Mouse (Mus musculus) heart, postnatal 0 days (tissue): Measurements from ENCODE around the gene Kpna7. TPM values are rescaled to one million over a fixed set of nuclear protein-coding genes. Genes with fewer than 3 reads are reported as not detected.
A peak's percentile ranks its signal among the peaks of the same experiment; 100 is the strongest.

Source experiments
- ATAC-seq: fragments of 200-750 bp; cut with Nextera tagmentation; 2 replicates; pipeline ENCODE4 v1.8.0; 2017; ENCODE audit warnings: low read depth, moderate number of reproducible peaks, moderate library complexity; ENCODE audit not compliant: insufficient read depth
- DNase-seq: peaks from one replicate; pipeline ENCODE4 v3.0.0-alpha.2; 2016; ENCODE audit warnings: low spot score
- H3K27ac ChIP-seq: fragments of 300-500 bp; sonication (generic); 2 replicates; pipeline ENCODE4 v1.5.1; 2014; ENCODE audit warnings: low read depth, mild to moderate bottlenecking
- H3K27me3 ChIP-seq: fragments of 300-500 bp; sonication (generic); 2 replicates; pipeline ENCODE4 v1.6.1; 2014; ENCODE audit warnings: low read length, mixed read lengths; ENCODE audit not compliant: control insufficient read depth, insufficient read depth
- H3K36me3 ChIP-seq: fragments of 300-500 bp; sonication (generic); replicated peaks from 2 replicates; pipeline ENCODE4 v1.6.1; 2014; ENCODE audit warnings: low read length, mixed read lengths; ENCODE audit not compliant: control insufficient read depth, insufficient read depth
- H3K4me1 ChIP-seq: fragments of 300-500 bp; sonication (generic); 2 replicates; pipeline ENCODE4 v1.6.1; 2014; ENCODE audit warnings: antibody characterized with exemption; ENCODE audit not compliant: control insufficient read depth, insufficient read depth
- H3K4me2 ChIP-seq: fragments of 300-500 bp; sonication (generic); 2 replicates; pipeline ENCODE4 v1.6.1; 2014; ENCODE audit warnings: low read depth, mild to moderate bottlenecking, low read length, moderate library complexity
- H3K4me3 ChIP-seq: fragments of 300-500 bp; sonication (generic); 2 replicates; pipeline ENCODE4 v1.5.1; 2014; ENCODE audit warnings: low read depth, low read length
- H3K9ac ChIP-seq: fragments of 300-500 bp; sonication (generic); replicated peaks from 2 replicates; pipeline ENCODE4 v1.6.1; 2014; ENCODE audit warnings: low read depth, low read length, mixed read lengths
- H3K9me3 ChIP-seq: fragments of 300-500 bp; sonication (generic); replicated peaks from 2 replicates; pipeline ENCODE4 v1.6.1; 2016; ENCODE audit warnings: low read length; ENCODE audit not compliant: control insufficient read depth
- CTCF ChIP-seq: IDR thresholded peaks from 2 replicates; pipeline ENCODE4 v1.5.1; 2016; ENCODE audit warnings: antibody characterized with exemption, control low read depth, low read depth
- EP300 ChIP-seq: IDR thresholded peaks from 2 replicates; pipeline ENCODE4 v1.6.1; 2016; ENCODE audit warnings: antibody characterized with exemption, low read depth
- WGBS: fragments of 180-500 bp; shearing (Covaris S2); extraction: QIAGEN DNeasy Blood & Tissue Kit; methylation state at CpG from one replicate; pipeline ENCODE4 v1.1.7; 2014; 5-methylcytosine and 5-hydroxymethylcytosine counted together
- polyA plus RNA-seq: library from polyadenylated mRNA; unstranded; fragments of >200 nt; fragmentation: Nextera tagmentation; extraction: Ambion mirVana; gene quantifications from 2 replicates; pipeline ENCODE4 v1.2.1, GENCODE M21; 2015
- total RNA-seq: library from RNA; depleted of rRNA; stranded (reverse); fragments of >200 nt; gene quantifications from 2 replicates; pipeline ENCODE4 v1.2.3, GENCODE M21; 2014; ENCODE audit warnings: low replicate concordance

Kpna7 gene
- total and polyA plus RNA-seq, 2 experiments from 2014 or later = not detected

GRCm38 (mm10) chr5:145014278-145014677 lies 69.6 kb downstream of the Kpna7 start:
- no peak for DNase-seq
- 90% methylated on average over 1 of the region's 1 CpGs for WGBS
- no peak overlapping the region for H3K4me2 ChIP-seq
- H3K36me3 ChIP-seq = no peaks in the 10 kb centered on the region
- TF ChIP-seq EP300 = no peak
- no peak for TF ChIP-seq CTCF
- H3K4me3 ChIP-seq = no peak overlapping the region
- no peaks in the 10 kb centered on the region for H3K9me3 ChIP-seq
- H3K4me1 ChIP-seq = no peaks in the 10 kb centered on the region
- no peak overlapping the region for H3K27ac ChIP-seq
- H3K27me3 ChIP-seq = no peaks in the 10 kb centered on the region
- no peak for ATAC-seq
- no peak overlapping the region for H3K9ac ChIP-seq

- ATAC-seq (no peak), DNase-seq (no peak)
- no peak overlapping the region for H3K27ac ChIP-seq
- H3K4me2 ChIP-seq = no peak overlapping the region
- H3K36me3 ChIP-seq = no peaks in the 10 kb centered on the region
- TF ChIP-seq EP300 (no peak), CTCF (no peak)
- H3K9me3 ChIP-seq = no peaks in the 10 kb centered on the region
- WGBS = 89% methylated on average over 15 of the region's 15 CpGs
- no peaks in the 10 kb centered on the region for H3K4me1 ChIP-seq
- H3K4me3 ChIP-seq = no peak overlapping the region
- no peaks in the 10 kb centered on the region for H3K27me3 ChIP-seq
- H3K9ac ChIP-seq = no peak overlapping the region
These were observed 74.8 kb downstream of the Kpna7 start for GRCm38 (mm10) chr5:145008878-145009659.

DNA sequence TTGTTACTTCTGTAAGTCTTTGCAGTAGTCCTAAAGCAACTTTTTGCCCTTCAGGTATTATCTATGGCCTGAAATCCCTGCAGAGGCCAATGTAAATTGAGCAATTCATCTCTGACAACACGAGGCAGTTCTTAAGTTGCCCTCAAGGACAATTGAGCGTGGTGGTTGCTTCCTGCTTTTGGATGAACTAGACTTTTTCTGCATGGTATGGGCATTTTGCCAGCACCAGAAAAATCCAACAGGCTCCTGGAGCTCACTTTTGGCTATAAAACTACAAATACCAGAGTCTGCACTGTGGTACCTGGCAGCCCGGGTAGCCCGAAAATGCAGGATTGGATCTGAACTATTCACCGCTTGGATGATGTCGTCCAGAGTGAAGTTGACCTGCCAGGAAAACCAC lies 78.2 kb downstream of the Kpna7 start:
- no peak overlapping the region for H3K4me2 ChIP-seq
- 81% methylated on average over 6 of the region's 6 CpGs for WGBS
- no peak for TF ChIP-seq CTCF
- TF ChIP-seq EP300 = no peak

GRCm38 (mm10) chr5:145004495-145004894 lies 79.3 kb downstream of the Kpna7 start:
- DNase-seq (no peak), ATAC-seq (no peak)
- Histone ChIP-seq H3K4me2 (no peak overlapping the region), H3K4me3 (no peak overlapping the region), H3K36me3 (no peaks in the 10 kb centered on the region), H3K27me3 (no peaks in the 10 kb centered on the region), H3K9me3 (no peaks in the 10 kb centered on the region), H3K27ac (no peak overlapping the region), H3K9ac (no peak overlapping the region), H3K4me1 (no peaks in the 10 kb centered on the region)
- TF ChIP-seq EP300 = no peak
- no peak for TF ChIP-seq CTCF
- 43% methylated on average over 9 of the region's 9 CpGs for WGBS

More for the DNA sequence above, 78.2 kb downstream of the Kpna7 start:
- H3K36me3 ChIP-seq = no peaks in the 10 kb centered on the region
- H3K4me3 ChIP-seq = no peak overlapping the region
- H3K4me1 ChIP-seq = no peaks in the 10 kb centered on the region
- DNase-seq (no peak), ATAC-seq (no peak)
- no peaks in the 10 kb centered on the region for H3K9me3 ChIP-seq
- H3K27ac ChIP-seq = no peak overlapping the region
- no peak overlapping the region for H3K9ac ChIP-seq
- H3K27me3 ChIP-seq = no peaks in the 10 kb centered on the region

GRCm38 (mm10) chr5:145003362-145003761 lies 80.5 kb downstream of the Kpna7 start:
- TF ChIP-seq CTCF = no peak
- no peak for TF ChIP-seq EP300
- Histone ChIP-seq H3K4me1 (no peaks in the 10 kb centered on the region), H3K36me3 (no peaks in the 10 kb centered on the region), H3K27ac (no peak overlapping the region), H3K9ac (no peak overlapping the region), H3K27me3 (no peaks in the 10 kb centered on the region), H3K9me3 (no peaks in the 10 kb centered on the region), H3K4me2 (no peak overlapping the region), H3K4me3 (no peak overlapping the region)
- WGBS = 83% methylated on average over 3 of the region's 3 CpGs
- ATAC-seq (no peak), DNase-seq (no peak)

DNA sequence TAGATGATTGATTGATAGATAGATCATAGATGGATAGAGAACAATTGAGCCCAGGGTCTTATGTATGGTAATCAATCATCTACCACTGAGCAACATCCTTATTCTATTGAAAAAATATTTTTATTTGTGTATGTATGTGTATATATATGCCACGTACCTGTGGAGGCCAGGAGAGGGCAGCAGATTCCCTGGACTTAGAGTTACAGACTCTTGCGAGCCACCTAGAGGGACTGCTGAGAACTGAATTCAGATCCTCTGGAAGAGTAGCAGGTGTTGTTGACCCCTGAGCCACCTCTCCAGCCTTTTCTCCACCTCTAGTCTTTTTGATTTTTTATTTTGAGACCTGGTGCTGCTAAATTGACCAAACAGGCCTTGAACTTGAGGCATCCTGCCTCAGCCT lies 85.3 kb downstream of the Kpna7 start:
- Histone ChIP-seq H3K4me1 (no peaks in the 10 kb centered on the region), H3K36me3 (no peaks in the 10 kb centered on the region), H3K27me3 (no peaks in the 10 kb centered on the region), H3K9ac (no peak overlapping the region), H3K4me3 (no peak overlapping the region), H3K9me3 (no peaks in the 10 kb centered on the region), H3K4me2 (no peak overlapping the region), H3K27ac (no peak overlapping the region)
- TF ChIP-seq EP300 (no peak), CTCF (peak; percentile 55)
- DNase-seq (peak; percentile 30), ATAC-seq (no peak)
- WGBS = 47% methylated on average over 2 of the region's 2 CpGs
